Mouse (Mus musculus) kidney, postnatal 0 days (tissue): ENCODE data around the gene Rsph3a. TPM values are rescaled to one million over a fixed set of nuclear protein-coding genes. Genes with fewer than 3 reads are reported as not detected.

Experiments
- ATAC-seq: fragments of 200-750 bp; cut with Nextera tagmentation; replicated peaks from 2 replicates; pipeline ENCODE4 v1.8.0; 2017; ENCODE audit warnings: low read depth, moderate number of reproducible peaks, moderate TSS enrichment, moderate library complexity; ENCODE audit not compliant: low FRiP score
- DNase-seq: peaks from one replicate; pipeline ENCODE4 v3.0.0-alpha.2; 2016; ENCODE audit warnings: low spot score
- H3K27ac ChIP-seq: fragments of 300-500 bp; sonication (generic); 2 replicates; pipeline ENCODE4 v1.5.1; 2014; ENCODE audit warnings: mild to moderate bottlenecking
- H3K27me3 ChIP-seq: fragments of 300-500 bp; sonication (generic); 2 replicates; pipeline ENCODE4 v1.6.1; 2014; ENCODE audit warnings: low read length, mixed read lengths; ENCODE audit not compliant: insufficient read depth
- H3K36me3 ChIP-seq: fragments of 300-500 bp; sonication (generic); 2 replicates; pipeline ENCODE4 v1.6.1; 2014; ENCODE audit warnings: low read length, mixed read lengths; ENCODE audit not compliant: insufficient read depth
- H3K4me1 ChIP-seq: fragments of 300-500 bp; sonication (generic); replicated peaks from 2 replicates; pipeline ENCODE4 v1.6.1; 2014; ENCODE audit warnings: antibody characterized with exemption, low read length, mixed read lengths; ENCODE audit not compliant: insufficient read depth
- H3K4me2 ChIP-seq: fragments of 300-500 bp; sonication (generic); 2 replicates; pipeline ENCODE4 v1.6.1; 2014; ENCODE audit warnings: mild to moderate bottlenecking, low read length, moderate library complexity, mixed read lengths
- H3K4me3 ChIP-seq: fragments of 300-500 bp; sonication (generic); replicated peaks from 2 replicates; pipeline ENCODE4 v1.5.1; 2014; ENCODE audit warnings: low read depth, low read length
- H3K9ac ChIP-seq: fragments of 300-500 bp; sonication (generic); 2 replicates; pipeline ENCODE4 v1.6.1; 2014; ENCODE audit warnings: low read depth, low read length
- H3K9me3 ChIP-seq: fragments of 300-500 bp; sonication (generic); replicated peaks from 2 replicates; pipeline ENCODE4 v1.6.1; 2016; ENCODE audit warnings: low read length, inconsistent platforms, mixed read lengths
- CTCF ChIP-seq: IDR thresholded peaks from 2 replicates; pipeline ENCODE4 v1.5.1; 2016; ENCODE audit warnings: antibody characterized with exemption, low read depth, mild to moderate bottlenecking, moderate library complexity
- WGBS: fragments of 180-500 bp; shearing (Covaris S2); extraction: QIAGEN DNeasy Blood & Tissue Kit; methylation state at CpG from one replicate; pipeline ENCODE4 v1.1.7; 2014; 5-methylcytosine and 5-hydroxymethylcytosine counted together
- polyA plus RNA-seq: library from polyadenylated mRNA; unstranded; fragments of >200 nt; fragmentation: Nextera tagmentation; extraction: Ambion mirVana; gene quantifications from 2 replicates; pipeline ENCODE4 v1.2.1, GENCODE M21; 2015

Rsph3a gene
- polyA plus RNA-seq, 1 experiment from 2014 or later: 60.5 TPM

DNA sequence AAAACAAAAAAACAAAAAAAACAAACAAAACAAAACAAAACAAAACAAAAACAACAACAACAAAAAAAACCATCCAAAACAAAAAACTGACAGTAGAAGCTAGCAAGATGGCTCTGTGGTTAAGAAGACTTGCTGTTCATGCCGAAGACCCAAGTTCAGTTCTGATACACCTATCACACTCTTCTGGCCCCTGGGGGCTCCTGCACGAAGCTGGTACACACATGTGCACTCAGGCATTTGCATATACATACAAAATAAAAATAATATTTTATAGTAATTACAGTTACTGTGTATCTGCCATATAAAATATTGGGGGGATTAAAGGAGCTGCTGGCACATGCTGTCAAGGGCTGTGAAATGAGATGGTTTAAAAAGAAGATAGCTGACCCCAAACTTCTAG, 43.9 kb upstream of the Rsph3a start:
- WGBS: 79% methylated on average over 2 of the region's 2 CpGs

DNA sequence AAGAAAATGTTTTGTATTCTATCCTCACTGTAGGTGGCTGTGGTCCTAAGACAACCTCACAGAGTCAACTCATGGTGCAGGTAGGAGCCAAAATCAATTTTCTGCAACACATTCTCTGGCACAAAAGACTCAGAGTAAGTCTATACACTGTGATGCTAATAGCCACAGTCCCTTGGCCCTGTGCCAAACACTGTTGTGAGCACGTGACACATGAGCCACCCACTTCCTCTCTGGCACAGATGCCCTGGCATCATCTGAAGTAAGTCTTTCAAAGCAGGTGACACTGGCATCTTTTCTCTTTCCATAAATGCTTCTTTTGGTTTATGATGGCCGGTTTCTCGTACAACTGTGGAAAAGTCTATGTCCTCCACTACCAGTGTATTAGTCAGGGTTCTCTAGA, 43.1 kb upstream of the Rsph3a start:
- no peaks in the 10 kb centered on the region for H3K9me3 ChIP-seq
- no peaks in the 10 kb centered on the region for H3K4me1 ChIP-seq
- no peaks in the 10 kb centered on the region for H3K27me3 ChIP-seq
- ATAC-seq (no peak), DNase-seq (no peak)
- H3K36me3 ChIP-seq: no peaks in the 10 kb centered on the region
- H3K4me2 ChIP-seq: no peak overlapping the region
- no peak overlapping the region for H3K9ac ChIP-seq
- no peak overlapping the region for H3K27ac ChIP-seq
- WGBS: 71% methylated on average over 3 of the region's 3 CpGs
- no peak overlapping the region for H3K4me3 ChIP-seq
- TF ChIP-seq CTCF: no peak

More for the DNA sequence above, 43.9 kb upstream of the Rsph3a start:
- Histone ChIP-seq H3K4me3 (no peak overlapping the region), H3K27ac (no peak overlapping the region), H3K4me2 (no peak overlapping the region), H3K9ac (no peak overlapping the region), H3K4me1 (no peaks in the 10 kb centered on the region), H3K9me3 (no peaks in the 10 kb centered on the region), H3K27me3 (no peaks in the 10 kb centered on the region), H3K36me3 (no peaks in the 10 kb centered on the region)
- ATAC-seq (no peak), DNase-seq (no peak)
- no peak for TF ChIP-seq CTCF

GRCm38 (mm10) chr17:7904992-7905391, 40.4 kb upstream of the Rsph3a start:
- no peak for ATAC-seq
- H3K36me3 ChIP-seq: no peaks in the 10 kb centered on the region
- WGBS: 43% methylated on average over 2 of the region's 2 CpGs

DNA sequence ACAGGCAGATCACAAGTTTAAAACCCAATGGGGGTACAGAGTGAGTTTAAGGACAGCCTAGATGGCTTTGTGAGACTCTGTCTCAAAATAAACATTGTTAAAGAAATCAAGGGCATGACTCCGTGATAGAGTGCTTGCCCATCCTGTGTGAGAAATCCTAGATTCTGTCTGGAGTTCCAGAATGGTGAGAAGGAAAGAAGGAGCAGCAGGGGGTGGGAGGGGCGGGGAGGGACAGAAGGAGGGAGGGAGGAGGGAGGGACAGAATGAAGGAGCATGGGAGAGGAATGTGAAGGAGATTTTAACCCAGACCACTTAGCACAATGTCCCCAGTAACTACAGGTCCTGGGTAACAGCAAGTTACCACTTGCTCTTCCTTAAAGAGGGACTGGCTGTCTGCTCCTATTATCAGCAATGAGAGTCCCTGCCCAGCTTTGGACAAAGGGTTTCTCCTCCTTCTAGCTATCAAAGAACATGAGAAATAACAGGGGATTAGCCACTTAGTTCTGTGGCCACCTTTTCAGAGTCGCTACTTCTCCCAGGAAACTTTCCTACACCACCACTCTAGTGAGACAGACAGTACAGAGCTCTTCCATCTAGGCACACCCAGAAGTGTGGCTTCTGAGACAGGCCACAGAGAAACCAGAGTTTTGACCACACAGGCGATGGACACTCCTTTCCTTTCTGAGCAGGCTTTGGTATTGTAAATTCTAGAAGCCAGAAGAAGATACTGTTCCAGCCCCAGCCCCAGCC, 39.3 kb upstream of the Rsph3a start:
- no peak overlapping the region for H3K9ac ChIP-seq
- 37% methylated on average over 4 of the region's 4 CpGs for WGBS
- H3K4me1 ChIP-seq: no peaks in the 10 kb centered on the region
- DNase-seq (no peak), ATAC-seq (no peak)
- H3K4me3 ChIP-seq: no peak overlapping the region
- H3K27me3 ChIP-seq: no peaks in the 10 kb centered on the region
- no peak overlapping the region for H3K27ac ChIP-seq
- no peaks in the 10 kb centered on the region for H3K36me3 ChIP-seq
- no peaks in the 10 kb centered on the region for H3K9me3 ChIP-seq
- TF ChIP-seq CTCF: no peak
- H3K4me2 ChIP-seq: no peak overlapping the region

More at GRCm38 (mm10) chr17:7904992-7905391, 40.4 kb upstream of the Rsph3a start:
- Histone ChIP-seq H3K27ac (no peak overlapping the region), H3K4me3 (no peak overlapping the region), H3K4me2 (no peak overlapping the region), H3K4me1 (no peaks in the 10 kb centered on the region), H3K9me3 (no peaks in the 10 kb centered on the region), H3K9ac (no peak overlapping the region), H3K27me3 (no peaks in the 10 kb centered on the region)
- DNase-seq: no peak
- TF ChIP-seq CTCF: no peak

DNA sequence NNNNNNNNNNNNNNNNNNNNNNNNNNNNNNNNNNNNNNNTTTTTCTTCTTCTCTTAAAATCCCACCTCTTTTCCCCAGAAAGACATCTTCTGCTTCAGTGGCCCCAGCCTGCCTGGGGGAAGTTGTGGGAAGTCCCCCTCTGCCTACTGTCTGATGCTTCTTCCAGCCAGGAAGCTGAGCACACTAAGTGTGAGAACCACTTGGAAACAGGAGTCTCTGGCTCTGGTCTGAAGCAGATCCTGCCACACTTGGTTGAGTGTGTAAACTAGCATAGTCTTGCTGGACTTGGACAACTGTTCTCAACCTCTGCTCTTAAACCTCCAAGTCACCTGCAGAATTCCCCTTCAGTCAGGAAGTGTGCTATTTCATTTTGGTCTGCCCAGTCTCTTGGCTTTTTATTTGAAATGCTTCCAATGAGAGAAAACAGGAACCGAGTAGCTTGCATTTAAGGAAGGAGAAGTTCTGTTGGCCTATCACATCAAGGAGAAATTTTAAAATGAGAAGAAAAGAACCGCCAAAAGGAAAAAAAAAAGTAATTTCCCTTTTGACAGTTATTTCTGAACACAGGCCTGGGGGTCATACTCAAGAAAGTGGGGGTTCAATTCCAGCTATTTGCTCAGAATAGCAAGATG, 30.7 kb upstream of the Rsph3a start:
- no peak overlapping the region for H3K27ac ChIP-seq
- WGBS: 63% methylated on average over 2 of the region's 2 CpGs

DNA sequence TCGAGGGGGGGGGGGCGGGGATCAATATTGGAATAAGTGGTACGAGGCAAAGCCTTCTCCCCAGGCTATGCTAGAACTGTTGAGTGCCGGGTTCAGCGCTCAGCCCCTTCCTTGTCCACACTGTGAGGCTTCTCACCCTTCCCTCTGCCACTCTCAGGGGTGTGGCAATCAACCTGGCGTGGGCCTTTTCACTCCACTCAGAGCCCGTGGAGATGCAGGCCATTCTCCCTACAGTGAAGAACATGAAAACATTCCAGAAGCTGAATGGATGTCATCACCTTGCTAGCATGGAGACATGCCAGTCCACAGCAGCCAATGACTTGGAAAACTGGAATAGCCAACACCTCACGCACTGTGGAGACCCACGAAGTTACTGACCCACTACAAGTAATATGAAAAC, 29.6 kb upstream of the Rsph3a start:
- WGBS: 82% methylated on average over 9 of the region's 9 CpGs
- Histone ChIP-seq H3K9ac (no peak overlapping the region), H3K4me2 (no peak overlapping the region), H3K27me3 (no peaks in the 10 kb centered on the region), H3K36me3 (no peaks in the 10 kb centered on the region), H3K4me3 (no peak overlapping the region), H3K27ac (no peak overlapping the region), H3K9me3 (no peaks in the 10 kb centered on the region), H3K4me1 (peaks cover 10% of the 10 kb centered on the region; the same call in 1 of the 2 replicates)
- no peak for TF ChIP-seq CTCF
- no peak for ATAC-seq
- DNase-seq: no peak

More for the DNA sequence above, 30.7 kb upstream of the Rsph3a start:
- Histone ChIP-seq H3K9me3 (no peaks in the 10 kb centered on the region), H3K9ac (no peak overlapping the region), H3K36me3 (no peaks in the 10 kb centered on the region), H3K27me3 (no peaks in the 10 kb centered on the region), H3K4me2 (no peak overlapping the region), H3K4me3 (no peak overlapping the region), H3K4me1 (peaks cover 10% of the 10 kb centered on the region; the same call in 1 of the 2 replicates)
- TF ChIP-seq CTCF: no peak
- DNase-seq: no peak
- no peak for ATAC-seq
